8 mouse cellular contexts compared by ENCODE assay signal in the genomic region with DNA sequence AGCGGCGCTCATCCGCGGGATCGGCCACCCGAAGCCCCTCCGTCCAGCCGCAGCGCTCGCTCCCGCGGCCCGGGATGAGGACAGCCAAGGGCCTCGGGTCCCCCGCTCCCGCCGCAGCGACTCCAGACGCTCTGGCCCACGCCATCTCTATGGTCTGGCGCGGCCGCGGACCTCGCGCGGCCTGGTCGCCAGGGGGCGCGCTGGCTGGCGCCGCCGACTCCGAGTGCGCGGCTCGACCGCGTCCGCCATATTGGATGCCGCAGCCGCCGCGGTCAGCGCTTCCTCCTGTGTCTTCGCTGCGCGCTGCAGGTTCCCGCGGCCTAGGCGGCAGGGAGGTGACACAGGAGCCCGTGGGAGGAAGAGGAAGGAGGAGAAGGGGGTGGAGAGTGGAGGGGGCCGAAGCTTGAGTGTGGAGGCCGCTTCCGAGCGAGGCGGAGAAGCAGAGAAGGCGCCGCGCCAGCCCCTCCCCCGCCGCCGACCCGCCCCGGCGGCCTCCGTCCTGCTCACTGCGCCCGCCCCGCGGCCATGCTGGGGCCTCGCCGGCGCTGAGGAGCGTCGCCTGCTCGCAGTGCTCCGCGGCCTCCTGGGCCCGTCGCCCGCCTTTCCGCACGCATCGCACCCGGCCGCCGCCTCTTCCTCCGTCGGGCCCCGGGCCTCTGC. TPM values are rescaled to one million over a fixed set of nuclear protein-coding genes. Genes with fewer than 3 reads are reported as not detected.
DNase-seq lines count a peak whose midpoint lies in the region; ATAC-seq and TF ChIP-seq lines count a peak whose summit lies in the region.

Gene Scaf8 (plus strand): TSS at position 253 of the 660 bp plus-strand sequence.

- H3K4me3 ChIP-seq in ES-E14 (ENCODE audit: insufficient read depth in 1 of 2, low read depth in 1 of 2, low read length in 2 of 2, poor library complexity in 1 of 2, severe bottlenecking in 1 of 2) = peak within 1 kb of the TSS; percentile 94
- peak within 1 kb of the TSS; percentile 77 for H3K4me3 ChIP-seq in forebrain, embryonic 16.5 days (replicated peaks; ENCODE audit: low read length)
- peak within 1 kb of the TSS; percentile 93 for H3K4me3 ChIP-seq in lung, embryonic 15.5 days

- peak; percentile 94 for ATAC-seq in forebrain, embryonic 16.5 days
- peak; percentile 95 for ATAC-seq in lung, embryonic 15.5 days (ENCODE audit: borderline replicate concordance, extremely low read depth, low FRiP score, low TSS enrichment)

- in situ Hi-C loops in ES-E14 (cut with MboI; ENCODE audit: low sequenced_read_pairs in 2 of 2, unreplicated experiment in 2 of 2) = no loop called here

- H3K9me3 ChIP-seq in ES-E14 (ENCODE audit: control insufficient read depth, insufficient read depth, low read depth, low read length) = no peaks in the 10 kb centered on the region
- no peaks in the 10 kb centered on the region for H3K9me3 ChIP-seq in forebrain, embryonic 16.5 days (ENCODE audit: control insufficient read depth, low read length)
- no peaks in the 10 kb centered on the region for H3K9me3 ChIP-seq in lung, embryonic 15.5 days

- intact Hi-C loops in heart, postnatal 36 days (cut with DNase I) = loop anchor here (1.0 to 5.0 kb wide), 2 partner anchors 31 to 107 kb away; no protein-coding TSS in a partner anchor

- peak within 1 kb of the TSS; percentile 95 for H3K27ac ChIP-seq in ES-E14 (ENCODE audit: insufficient read depth, low read depth, low read length, poor library complexity, severe bottlenecking)
- H3K27ac ChIP-seq in forebrain, embryonic 16.5 days (ENCODE audit: low read length) = peak within 1 kb of the TSS; percentile 99
- peak within 1 kb of the TSS; percentile 100 for H3K27ac ChIP-seq in lung, embryonic 15.5 days

- peaks cover 0 to 8% of the 10 kb centered on the region in 2 experiments; a peak in 1 of 4 replicates for H3K4me1 ChIP-seq in ES-E14 (ENCODE audit: control insufficient read depth in 2 of 2, insufficient read depth in 2 of 2, low read length in 2 of 2, poor library complexity in 1 of 2)
- H3K4me1 ChIP-seq in forebrain, embryonic 16.5 days (replicated peaks; ENCODE audit: control insufficient read depth, insufficient read depth, low read length) = peaks cover 24% of the 10 kb centered on the region
- peaks cover 15% of the 10 kb centered on the region for H3K4me1 ChIP-seq in lung, embryonic 15.5 days

- no peaks in the 10 kb centered on the region for H3K36me3 ChIP-seq in ES-E14 (ENCODE audit: control insufficient read depth, insufficient read depth, low read length, poor library complexity, severe bottlenecking)
- no peaks in the 10 kb centered on the region for H3K36me3 ChIP-seq in forebrain, embryonic 16.5 days (ENCODE audit: control insufficient read depth, insufficient read depth)
- H3K36me3 ChIP-seq in lung, embryonic 15.5 days = no peaks in the 10 kb centered on the region

- peak; percentile 67 for DNase-seq in ES-E14 (ENCODE audit: low read depth, low spot score)
- DNase-seq in cerebellum, adult 11-12 months = peak; percentile 91
- DNase-seq in heart, postnatal 36 days = peak; percentile 96 to 99
- DNase-seq in layer of hippocampus, adult 8-10 months (ENCODE audit: low spot score in 2 of 2) = peak; percentile 79 to 91
- peak; percentile 85 for DNase-seq in ovary, adult 18-20 months (ENCODE audit: low spot score)
- peak; percentile 93 for DNase-seq in thymus, postnatal 0 days (ENCODE audit: low spot score)

- no peaks in the 10 kb centered on the region for H3K27me3 ChIP-seq in forebrain, embryonic 16.5 days (replicated peaks; ENCODE audit: control insufficient read depth, insufficient read depth, low read length)
- no peaks in the 10 kb centered on the region for H3K27me3 ChIP-seq in lung, embryonic 15.5 days

- H3K9ac ChIP-seq in ES-E14 (ENCODE audit: insufficient read depth, low read depth, low read length, poor library complexity, severe bottlenecking) = peak within 1 kb of the TSS; percentile 99
- peak within 1 kb of the TSS; percentile 95 for H3K9ac ChIP-seq in forebrain, embryonic 16.5 days (replicated peaks; ENCODE audit: low read depth, low read length)
- H3K9ac ChIP-seq in lung, embryonic 15.5 days = peak within 1 kb of the TSS; percentile 91

- under 1% methylated on average over 78 of the region's 91 CpGs for WGBS in forebrain, embryonic 16.5 days
- WGBS in lung, embryonic 15.5 days = under 1% methylated on average over 70 of the region's 91 CpGs

- peak within 1 kb of the TSS; percentile 67 for H3K4me2 ChIP-seq in forebrain, embryonic 16.5 days (ENCODE audit: low read length)
- peak within 1 kb of the TSS; percentile 70 for H3K4me2 ChIP-seq in lung, embryonic 15.5 days

TF ChIP-seq in ES-E14, 5 proteins besides CTCF, POLR2A, EP300 and RAD21:
- TF ChIP-seq ZNF384 (IDR thresholded peaks at IDR 0.05; ENCODE audit: low read depth, low read length) = no peak
- TF ChIP-seq HCFC1 (IDR thresholded peaks at IDR 0.05; ENCODE audit: borderline replicate concordance, insufficient read depth, low read length) = peak; percentile 35; the same call in 1 of the 2 replicates

RNA-seq across cellular contexts. Expression of gene Scaf8, which starts in this region (rescaled TPM):
- 51.3 and 57.1 TPM in 2 replicates for total RNA-seq in ES-E14 (2012; rRNA removed)
- polyA plus RNA-seq in forebrain, embryonic 16.5 days (2015; fragmentation: Nextera tagmentation; extraction: Ambion mirVana) = 17.0 and 19.2 TPM in 2 replicates
- 10 to 100 TPM; 33.1 to 35.0 TPM for total RNA-seq in heart, postnatal 36 days (2021)
- 10 to 100 TPM; 54.9 to 68.4 (median 62.2) TPM for total RNA-seq in layer of hippocampus, adult 8-10 months (2022)
- polyA plus RNA-seq in lung, embryonic 15.5 days (2015; fragmentation: Nextera tagmentation; extraction: Ambion mirVana) = 18.4 and 19.4 TPM in 2 replicates
- 19.1 and 19.2 TPM in 2 replicates for polyA plus RNA-seq in thymus, postnatal 0 days (2015; fragmentation: Nextera tagmentation; extraction: Ambion mirVana)

Comparison
In these comparisons a context has a peak if more than half of its experiments do, and no peak if none do; other contexts are left out.
1. Peak in every context shown above with its lines: DNase-seq, ATAC-seq, H3K4me3 ChIP-seq and H3K27ac ChIP-seq.